Mouse (Mus musculus): Measurements from ENCODE around the gene AC170998.1. TPM values are rescaled to one million over a fixed set of nuclear protein-coding genes. Genes with fewer than 3 reads are reported as not detected.

Gene AC170998.1
- total RNA-seq, 2 experiments from 2014 or later: 1.4 to 2.7 TPM

Other genes with a start within 250 kb of the AC170998.1 start
- gene Fkbp5, start 208.6 kb upstream of the AC170998.1 start, total RNA-seq (2021): 10 to 100 TPM; 29.0 to 52.6 TPM
- gene Armc12, start 195.3 kb upstream of the AC170998.1 start, total RNA-seq (2021): not detected
- gene Clpsl2, start 176.7 kb upstream of the AC170998.1 start, total RNA-seq (2021): not detected
- not detected for gene Clps, start 165.3 kb upstream of the AC170998.1 start, total RNA-seq (2021)
- gene Lhfpl5, start 150.4 kb upstream of the AC170998.1 start, total RNA-seq (2021): 1 to 10 TPM; 2.9 to 4.1 TPM
- gene Srpk1, start 103.4 kb upstream of the AC170998.1 start, total RNA-seq (2021): 100 to 1,000 TPM; 109 to 110 TPM
- gene Slc26a8, start 35.9 kb upstream of the AC170998.1 start, total RNA-seq (2021): 1 to 10 TPM; 7.6 to 10.0 TPM
- 10 to 100 TPM; 71.7 to 81.7 TPM for gene Mapk14, start 34.8 kb upstream of the AC170998.1 start, total RNA-seq (2021)
- gene Mapk13, start 43.2 kb downstream of the AC170998.1 start, total RNA-seq (2021): 1 to 10 TPM; 1.0 to 1.6 TPM
- gene Brpf3, start 75.0 kb downstream of the AC170998.1 start, total RNA-seq (2021): 10 to 100 TPM; 43.4 to 49.6 TPM
- gene Pnpla1, start 132.3 kb downstream of the AC170998.1 start, total RNA-seq (2021): under 1 TPM; 0.44 to 0.49 TPM
- 10 to 100 TPM in 1 of 2 experiments, 1 to 10 TPM in 1; 8.3 to 12.4 TPM for gene 4930539E08Rik, start 189.2 kb downstream of the AC170998.1 start, total RNA-seq (2021)
- not detected for gene Pxt1, start 217.8 kb downstream of the AC170998.1 start, total RNA-seq (2021)
- 10 to 100 TPM; 81.0 to 85.9 TPM for gene Kctd20, start 225.9 kb downstream of the AC170998.1 start, total RNA-seq (2021)

Measured in left cerebral cortex, postnatal 14 days (tissue).